Mouse (Mus musculus) G1E (cell line): ENCODE results near the gene Cspg4.
"Not testable (repeated sequence)": the region's sequence is repeated elsewhere in the genome, so short reads cannot be mapped to it uniquely, and the experiment has no call there.

ENCODE experiments used
- CTCF ChIP-seq: IDR thresholded peaks from 2 replicates; pipeline ENCODE4 v1.5.1; 2012; ENCODE audit warnings: low read depth, low read length, inconsistent platforms, mixed read lengths
- GATA1 ChIP-seq: IDR thresholded peaks from 2 replicates; pipeline ENCODE4 v1.6.1; 2012; ENCODE audit warnings: borderline replicate concordance, low read length, inconsistent platforms, mixed read lengths
- TAL1 ChIP-seq: conservative IDR thresholded peaks from 2 replicates; pipeline ENCODE4 v1.6.1; 2012; ENCODE audit warnings: low read depth, low read length, inconsistent platforms, mixed read lengths

DNA sequence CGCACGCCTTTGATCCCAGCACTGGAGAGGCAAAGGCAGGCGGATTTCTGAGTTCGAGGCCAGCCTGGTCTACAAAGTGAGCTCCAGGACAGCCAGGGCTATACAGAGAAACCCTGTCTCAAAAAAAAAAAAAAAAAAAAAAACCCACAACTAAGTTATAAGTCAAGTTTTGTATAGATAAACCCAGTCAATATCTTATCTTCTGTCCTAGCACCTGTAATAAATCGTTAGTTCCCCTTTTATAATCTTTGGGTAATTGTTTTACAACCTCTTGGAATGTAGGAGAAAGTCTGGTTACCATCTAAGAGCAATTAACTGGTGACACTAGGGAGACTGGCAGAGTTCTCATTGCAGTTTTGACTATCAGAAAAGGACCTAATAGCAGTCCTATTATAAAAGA lies 83.9 kb downstream of the Cspg4 start:
- TF ChIP-seq CTCF, GATA1: not testable (repeated sequence)
- peak; percentile 45; the same call in 1 of the 2 replicates for TF ChIP-seq TAL1
